Mouse (Mus musculus) A20 (cell line): Measurements from ENCODE around the gene Spag4.

Experiments used
- DNase-seq: peaks from one replicate; pipeline ENCODE4 v3.0.0-alpha.2; 2011; ENCODE audit warnings: low read depth, low spot score

The Spag4 gene

DNA sequence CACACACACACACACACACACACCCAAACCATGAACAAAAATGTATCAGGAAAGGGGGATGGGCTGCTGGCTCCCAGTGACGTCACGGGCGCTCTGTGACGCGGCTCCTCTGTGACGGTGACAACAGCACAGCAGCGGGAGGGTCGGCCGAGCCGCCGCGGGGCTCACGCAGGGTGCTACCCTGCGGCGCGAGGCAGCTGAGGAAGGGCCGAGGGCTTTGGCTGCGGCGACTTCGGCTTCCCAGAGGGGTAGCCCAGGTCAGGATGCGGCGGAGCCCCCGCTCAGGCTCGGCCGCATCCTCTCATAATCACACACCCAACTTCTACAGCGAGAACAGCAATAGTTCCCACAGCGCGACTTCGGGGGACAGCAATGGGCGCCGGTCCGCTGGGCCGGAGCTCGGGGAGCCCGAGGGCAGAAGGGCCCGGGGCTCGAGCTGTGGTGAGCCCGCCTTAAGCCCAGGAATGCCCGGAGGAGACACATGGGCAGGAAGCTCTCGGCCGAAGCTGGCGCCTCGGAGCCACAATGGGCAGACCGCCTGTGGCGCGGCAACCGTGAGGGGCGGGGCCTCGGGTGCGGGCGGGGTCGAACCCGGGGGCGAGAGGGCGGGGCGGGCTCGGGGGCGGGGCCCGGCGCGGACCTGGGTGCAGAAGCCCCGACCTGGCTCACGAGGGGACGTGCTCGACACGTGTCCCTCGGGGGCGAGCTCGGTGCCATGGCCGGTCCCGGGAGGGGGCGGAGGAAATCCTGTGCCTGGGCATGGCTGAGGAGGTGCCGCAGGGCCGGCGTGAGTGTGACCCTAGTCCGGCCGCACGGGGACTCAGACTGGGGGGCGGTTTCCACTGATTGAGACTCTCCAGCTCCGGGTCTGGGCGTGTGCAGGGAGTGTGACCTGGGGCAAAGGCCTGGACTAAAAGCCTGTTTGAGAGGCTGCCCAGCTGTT is at the start of gene Spag4:
Gene Spag4 (plus strand): TSS at position 77 of the 943 bp plus-strand sequence.
- DNase-seq = peak; percentile 91

DNA sequence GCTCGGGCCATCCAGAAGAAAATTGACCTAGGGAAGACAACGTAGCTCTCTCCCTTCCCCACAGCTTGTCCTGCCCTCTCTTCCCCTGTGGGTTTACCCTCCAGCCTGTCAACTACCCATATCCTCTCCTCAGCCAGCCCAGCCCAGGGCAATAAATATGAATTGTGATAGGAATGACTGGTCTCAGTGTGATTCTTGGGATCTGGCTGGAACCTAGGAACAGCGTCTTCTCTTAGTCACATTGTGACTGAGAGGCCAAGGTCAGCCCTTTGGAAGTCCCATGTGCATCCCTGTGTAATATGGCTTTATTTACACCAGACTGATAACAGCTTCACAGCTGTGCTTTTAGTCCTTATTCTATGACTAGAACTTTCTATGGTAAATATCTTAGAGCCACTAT is 46.9 kb upstream of the Spag4 start:
- no peak for DNase-seq

DNA sequence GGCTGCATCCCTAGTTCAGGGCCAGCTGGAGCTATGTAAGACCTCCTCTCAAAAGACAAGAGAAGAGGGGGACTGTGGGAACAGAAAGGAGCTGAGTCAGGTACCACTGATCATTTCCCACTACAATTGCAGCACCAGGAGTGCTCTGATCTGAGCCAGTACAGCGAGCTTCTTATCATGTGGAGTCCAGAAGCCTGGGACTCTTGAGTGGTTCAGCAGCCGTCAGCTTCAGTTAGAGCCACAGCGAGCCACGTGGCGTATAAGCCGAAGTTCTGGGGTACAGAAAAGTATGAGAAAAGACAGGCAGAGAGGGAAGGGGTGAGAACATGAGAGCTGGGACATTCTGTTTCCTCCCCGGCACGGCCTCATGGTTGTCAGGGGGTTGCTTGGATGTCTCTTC is 43.8 kb upstream of the Spag4 start:
- DNase-seq = no peak

DNA sequence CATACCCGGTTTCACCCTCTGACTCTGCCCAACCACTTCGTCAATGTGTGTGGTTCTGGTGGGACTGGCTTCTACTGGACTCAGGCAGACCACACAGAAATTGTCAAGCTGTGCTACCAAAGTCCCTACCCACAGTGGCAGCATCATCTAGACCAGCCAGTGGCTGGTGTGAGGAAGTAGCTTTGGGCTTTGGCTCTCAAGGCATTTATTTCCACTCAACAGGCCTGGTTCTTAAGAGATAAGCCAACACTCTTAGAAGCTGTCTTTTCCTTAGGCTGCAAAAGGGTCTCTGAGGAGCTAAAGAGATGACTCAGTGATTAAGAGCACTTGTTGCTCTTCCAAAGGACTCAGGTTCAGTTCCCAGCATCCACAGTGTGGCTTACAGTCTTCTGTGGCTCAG is 43.2 kb upstream of the Spag4 start:
- DNase-seq = no peak

DNA sequence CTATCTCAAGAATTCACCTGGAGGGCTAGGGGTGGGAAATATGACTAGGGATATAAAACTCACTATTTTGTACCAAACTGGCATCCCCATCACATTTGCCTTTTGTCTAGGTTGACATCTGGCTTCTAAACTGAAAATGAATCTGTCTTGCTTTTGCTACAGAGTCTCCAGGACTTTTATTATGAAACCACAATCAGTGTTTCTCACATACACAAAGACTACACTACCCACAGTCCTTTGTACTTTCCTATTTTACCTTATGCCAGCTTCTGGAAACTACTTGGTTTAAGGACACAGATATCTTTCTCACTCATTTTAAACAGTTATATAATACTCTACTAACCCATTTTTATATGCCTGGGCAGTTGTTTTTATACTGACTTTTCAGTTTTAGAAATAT is 39.5 kb upstream of the Spag4 start:
- peak; percentile 44 for DNase-seq

DNA sequence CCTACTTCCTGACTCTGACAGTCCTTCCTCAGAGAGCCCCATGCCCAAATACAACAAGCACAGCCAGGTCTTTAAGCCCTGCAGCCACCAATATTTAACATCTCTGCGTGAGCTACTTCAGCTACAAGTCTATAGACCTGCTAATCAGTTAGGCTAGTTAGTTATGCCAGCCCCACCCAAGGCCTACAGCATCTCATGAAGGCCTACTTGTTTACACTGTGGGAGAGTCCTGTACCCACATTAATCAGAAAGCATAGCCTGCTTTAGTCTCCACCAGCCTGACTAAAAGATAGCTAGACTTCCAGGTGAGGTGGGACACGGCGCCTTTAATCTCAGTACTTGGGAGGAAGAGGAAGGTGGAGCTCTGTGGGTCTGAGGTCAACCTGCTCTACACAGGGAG is 25.6 kb upstream of the Spag4 start:
- DNase-seq = no peak

DNA sequence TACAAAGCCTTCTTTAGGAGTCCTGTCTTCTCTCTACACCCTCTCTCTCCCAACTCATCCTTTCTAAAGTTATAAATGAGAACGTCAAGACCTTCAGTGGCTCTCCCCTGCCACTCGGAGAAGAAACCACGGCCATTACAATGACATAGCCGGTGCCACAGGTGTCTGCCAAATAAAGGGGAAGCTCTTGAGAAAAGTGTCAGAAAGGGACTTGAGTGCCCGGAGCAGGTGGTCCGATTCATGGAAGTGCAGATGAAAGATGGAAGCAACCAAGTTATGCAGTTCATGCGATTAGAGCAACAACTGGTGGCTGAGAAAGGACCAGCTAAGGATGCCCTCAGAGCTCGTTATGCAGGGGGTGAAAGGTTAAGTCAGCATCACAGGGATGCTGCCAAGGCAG is 22.1 kb upstream of the Spag4 start:
- DNase-seq = no peak

DNA sequence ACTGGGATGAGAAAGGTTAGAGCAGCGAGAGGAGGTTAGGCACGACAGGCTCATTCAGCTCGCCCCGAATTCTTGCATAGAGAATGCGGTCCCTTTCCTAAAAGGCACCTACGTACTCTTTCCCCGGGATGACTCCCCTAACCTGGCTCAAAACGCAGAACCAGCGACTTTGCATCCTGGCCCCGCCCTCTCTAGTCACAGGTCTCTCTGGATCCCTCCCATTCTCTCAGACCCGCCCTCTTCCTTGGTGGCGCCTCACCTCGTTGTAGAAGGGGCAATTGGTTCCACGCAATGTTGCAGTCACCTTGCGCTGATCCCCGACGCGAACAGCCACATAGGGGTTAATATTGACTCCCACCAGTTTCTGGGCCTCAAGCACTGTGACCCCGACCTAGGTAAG is 17.0 kb upstream of the Spag4 start:
- DNase-seq = no peak

DNA sequence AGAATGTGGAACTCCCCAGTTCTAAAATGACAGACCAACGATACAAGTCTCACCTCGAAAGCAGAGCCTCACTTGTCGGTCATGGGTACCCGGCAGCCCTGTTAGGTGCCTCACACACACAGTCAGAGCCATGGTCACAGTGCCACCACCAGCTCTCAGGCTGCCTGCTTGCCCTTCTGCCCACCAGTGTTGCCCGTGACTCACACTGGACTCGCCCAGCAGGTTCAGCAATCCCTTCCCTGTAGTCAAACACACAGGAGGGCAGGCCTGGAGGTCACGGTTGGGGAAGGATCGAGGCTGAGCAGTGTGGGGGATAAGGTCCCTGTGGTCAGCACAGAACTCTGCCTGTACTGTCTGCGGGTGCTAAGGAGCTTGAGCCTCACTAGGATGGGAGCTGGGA is 12.2 kb upstream of the Spag4 start, which contains the start of gene Fer1l4:
Gene Fer1l4 (minus strand): TSS at position 132 of the 400 bp plus-strand sequence.
- no peak for DNase-seq

DNA sequence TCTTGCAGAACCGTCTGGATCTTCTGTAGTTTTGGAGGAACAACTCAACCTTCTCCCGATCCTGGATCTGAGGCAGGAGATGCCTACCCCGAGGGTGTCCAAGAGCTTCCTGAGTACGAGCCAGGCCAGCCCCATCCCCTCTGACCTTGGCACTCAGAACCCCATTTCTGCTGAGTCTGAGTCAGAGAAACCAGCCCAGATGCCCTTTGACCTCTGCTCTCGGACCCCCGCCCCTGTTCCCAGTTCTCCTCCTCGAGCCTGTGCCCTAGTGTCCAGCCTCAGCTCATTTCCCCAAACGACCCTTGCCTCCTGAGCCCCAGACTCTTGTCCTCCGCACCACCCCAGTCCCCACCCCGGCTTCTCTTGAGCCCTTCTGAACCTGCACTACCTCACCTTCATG is 1.2 kb downstream of the Spag4 start:
- DNase-seq = no peak

DNA sequence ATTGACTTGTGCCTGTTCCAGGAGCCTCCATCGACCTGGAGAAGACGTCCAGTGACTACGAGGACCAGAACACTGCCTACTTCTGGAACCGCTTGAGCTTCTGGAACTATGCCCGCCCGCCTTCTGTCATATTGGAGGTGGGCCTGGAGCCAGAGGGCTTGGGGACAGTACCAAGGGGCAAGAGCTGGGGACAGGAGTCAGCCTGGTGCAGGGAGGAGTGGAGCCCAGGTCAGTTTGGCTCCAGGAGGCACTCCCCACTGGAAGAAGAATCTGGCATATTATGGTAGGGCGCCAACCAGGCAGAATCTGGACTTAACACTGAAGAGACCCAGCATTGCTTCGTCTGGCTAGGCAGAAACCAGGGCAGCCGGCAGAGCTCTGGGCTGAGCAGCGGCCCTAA is 2.9 kb downstream of the Spag4 start:
- DNase-seq = no peak

DNA sequence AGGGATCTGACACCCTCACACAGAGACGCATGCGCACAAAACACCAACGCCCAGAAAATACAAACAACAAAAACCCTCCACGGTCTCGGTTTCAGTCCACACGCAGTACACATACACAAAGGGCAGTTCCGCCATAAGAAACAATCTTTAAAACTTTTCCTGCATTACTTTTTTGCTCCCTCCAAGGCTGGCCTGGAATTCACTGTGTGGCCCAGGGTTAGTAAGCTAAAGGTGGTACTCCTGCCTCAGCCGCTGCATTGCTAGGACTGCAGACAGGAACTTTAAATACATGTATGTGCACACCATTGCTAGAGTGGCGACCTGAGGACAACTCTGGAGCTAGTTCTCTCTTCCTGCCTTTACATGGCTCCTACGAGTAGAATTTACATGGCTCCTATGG is 6.3 kb downstream of the Spag4 start:
- DNase-seq = no peak

DNA sequence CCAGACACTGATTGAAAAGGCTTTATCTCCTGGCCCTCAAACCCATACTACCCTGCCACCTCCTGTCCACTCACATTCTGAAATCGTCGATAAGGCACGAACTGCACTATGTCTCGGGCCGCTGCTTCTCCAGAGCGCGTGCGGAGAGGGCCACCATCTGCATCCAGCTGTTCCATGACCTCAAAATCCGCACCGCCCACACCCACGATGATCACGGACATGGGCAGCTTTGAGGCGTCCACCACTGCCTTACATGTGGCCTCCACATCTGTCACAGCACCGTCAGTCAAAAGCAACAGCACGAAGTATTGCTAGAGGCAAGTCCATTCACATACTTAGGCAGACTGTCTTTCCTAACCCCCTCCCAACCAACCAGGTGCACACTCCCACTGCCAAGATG is 8.8 kb downstream of the Spag4 start:
- DNase-seq = no peak

DNA sequence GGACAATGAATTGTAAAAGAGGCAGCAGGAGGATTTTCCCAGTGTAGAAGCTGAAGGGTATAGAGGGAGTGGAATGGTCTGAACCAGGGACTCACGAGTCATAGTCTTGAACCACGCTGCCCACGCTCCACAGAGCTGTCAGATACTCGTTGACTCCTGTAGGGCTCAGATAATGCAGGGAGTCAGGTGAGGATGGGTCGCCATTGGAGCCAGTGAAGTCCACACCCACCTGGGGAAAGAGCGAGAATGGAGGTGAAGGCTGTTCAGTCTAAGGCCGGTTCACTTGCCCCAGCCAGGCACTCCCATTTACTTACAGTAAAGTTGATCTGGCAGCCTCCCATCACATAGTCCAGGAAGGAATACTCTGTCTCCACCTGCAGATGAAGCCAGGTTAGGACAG is 12.5 kb downstream of the Spag4 start:
- DNase-seq = no peak

DNA sequence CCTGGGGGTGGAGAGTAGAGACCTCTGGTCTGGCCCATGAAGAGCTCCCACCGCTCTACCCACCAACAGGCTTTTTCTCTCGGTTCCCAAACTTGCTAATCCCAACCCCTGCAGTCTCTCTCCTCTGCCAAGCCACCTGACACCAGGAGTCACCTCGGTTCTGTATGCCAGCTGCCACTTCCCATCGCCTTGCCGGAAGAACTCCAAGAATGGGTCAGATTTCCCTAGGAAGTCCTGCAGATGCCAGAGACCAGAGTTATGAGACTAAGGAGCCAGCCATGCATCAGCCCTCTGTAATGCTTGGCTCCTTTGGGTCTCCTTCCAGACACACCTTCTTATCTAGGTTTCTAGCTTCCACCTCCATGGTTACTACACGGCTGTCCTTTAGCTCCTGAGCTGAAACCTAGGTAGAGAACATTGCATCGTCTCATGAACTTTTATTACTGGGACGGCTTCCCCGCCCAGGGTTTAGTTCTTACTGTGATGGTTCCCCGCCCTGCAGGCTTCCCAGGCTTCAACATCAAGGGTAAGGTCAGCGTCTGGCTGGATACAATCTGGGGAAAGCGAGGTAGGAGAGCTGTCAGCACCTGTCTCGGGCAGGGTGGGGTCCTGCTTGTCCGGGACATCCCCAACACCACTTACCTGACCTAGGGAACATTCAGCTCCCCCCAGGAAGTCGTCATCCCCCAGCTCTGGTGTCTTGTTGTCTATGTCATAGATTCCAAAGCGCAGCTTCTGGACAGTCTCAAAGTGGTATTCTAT is 13.6 kb downstream of the Spag4 start:
- no peak for DNase-seq

DNA sequence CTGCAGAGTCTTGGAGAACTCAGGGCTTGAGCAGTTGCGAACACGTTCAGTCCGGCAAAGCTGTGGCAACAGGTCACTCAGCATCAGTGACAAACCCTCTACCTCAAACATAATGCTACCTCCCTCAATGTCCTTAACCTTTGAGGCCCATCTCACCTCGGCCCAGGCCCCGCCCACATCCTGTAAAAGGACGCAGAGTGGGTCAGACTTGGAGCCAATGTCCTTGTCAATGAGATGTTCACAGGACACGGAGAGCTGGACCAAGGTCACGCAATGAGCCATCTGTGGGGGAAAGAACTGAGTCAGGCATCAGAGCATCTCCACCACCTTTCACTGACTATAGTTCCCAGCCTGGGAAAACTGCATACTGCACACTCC is 14.2 kb downstream of the Spag4 start:
- no peak for DNase-seq

DNA sequence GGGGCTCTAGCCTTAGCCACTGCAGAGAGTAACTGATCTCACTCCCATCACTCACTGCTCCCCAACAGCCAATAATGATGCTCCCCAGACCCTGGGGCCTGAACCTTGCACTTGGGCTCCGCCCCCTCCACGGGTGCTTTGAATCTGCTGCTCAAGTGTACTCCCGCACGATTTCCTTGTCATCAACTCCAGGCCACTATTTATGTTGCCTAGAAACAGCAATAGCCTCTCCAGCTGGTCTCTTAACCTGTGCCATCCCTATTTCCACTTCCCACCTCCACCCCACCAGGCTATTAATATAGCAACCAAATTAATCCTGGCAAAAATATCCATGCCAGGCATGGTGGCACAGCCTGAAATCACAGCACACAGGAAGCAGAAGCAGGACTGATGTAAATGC is 14.7 kb downstream of the Spag4 start:
- DNase-seq = no peak

DNA sequence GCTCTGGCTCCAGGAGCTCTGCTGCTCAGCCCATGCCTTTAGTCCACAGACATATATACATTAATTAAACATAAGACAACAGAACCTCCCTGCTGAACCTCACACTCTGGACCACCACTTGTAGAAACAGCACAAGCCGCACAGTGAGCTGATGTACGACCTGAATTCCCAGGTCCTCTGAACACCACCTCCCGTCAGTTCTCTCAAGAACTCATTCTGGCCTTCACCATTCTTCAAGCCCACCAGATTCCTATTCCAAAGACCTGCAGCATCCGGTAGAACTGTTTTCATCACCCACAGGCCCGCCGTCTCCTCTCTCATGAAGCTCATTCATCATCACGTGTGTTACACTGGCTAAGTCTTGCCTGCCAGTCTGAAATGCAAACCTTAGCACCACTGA is 15.4 kb downstream of the Spag4 start:
- DNase-seq = no peak

DNA sequence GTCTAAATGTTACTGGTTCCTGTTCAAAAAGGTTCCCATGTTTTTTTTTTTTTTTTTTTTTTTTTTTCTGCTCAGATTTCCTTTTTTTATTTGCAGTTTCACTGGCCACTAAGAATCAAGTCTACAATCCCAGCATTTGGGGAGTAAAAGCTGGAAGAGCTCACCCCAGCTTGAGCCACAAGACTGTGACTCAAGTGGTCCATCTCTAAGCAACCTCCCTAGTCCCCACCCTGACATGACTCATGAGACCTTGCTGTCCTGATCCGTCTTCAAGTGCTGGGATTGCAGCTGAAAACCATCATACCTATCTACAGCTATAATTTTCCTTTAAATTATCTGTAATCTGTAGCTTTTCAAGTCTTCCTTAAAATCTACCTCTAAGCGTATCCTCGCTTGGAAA is 19.6 kb downstream of the Spag4 start:
- DNase-seq = no peak

DNA sequence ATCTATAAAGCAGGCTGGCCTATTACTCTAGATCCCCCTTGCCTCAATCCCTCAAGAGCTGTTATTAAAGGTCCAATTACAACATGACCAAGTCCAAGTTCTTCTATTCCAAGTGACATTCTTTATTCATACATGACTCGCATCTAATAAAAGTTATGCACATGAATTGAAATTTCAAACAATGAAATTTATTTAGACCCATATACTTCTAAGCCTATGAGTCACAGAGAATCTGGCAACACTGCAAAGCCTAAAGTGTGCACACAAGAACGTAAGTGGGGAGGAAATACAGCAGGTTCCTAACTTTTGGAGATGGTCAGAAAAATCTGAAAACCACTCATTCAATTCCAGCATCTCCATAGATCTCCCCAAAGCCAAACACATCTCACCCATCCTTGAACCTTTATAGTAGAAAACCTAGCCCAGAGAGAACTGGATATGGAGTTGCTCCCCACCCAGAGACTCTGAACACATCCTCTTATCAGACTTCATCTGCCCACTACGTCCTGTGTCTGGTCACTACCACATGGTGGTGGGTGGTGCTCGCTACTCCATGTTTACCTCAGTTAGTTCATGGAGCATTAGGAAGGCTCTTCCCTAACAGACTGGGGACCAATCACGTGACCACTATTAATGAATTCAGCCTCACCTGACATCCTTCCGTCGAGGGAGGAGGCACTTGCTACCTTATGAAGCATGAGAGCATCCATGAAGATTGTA is 22.6 kb downstream of the Spag4 start:
- no peak for DNase-seq

DNA sequence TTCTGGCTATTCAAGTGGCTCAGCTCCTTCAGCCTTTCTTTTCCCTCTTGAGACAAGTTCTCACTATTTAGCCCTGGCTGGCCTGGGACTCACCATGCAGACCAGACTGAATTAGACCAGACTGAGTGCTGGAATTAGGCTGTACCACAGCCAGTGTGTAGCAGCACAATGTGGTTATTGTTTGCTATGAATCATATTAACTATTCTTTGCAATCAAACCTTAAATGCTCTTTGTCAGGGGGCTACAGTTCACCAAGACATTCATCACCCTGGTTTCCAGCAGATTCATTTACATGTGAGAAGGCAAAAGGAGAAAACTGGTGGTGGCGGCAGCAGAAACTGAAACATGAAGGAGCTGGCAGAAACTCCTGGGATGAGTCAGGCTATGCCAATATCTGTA is 24.8 kb downstream of the Spag4 start:
- no peak for DNase-seq

DNA sequence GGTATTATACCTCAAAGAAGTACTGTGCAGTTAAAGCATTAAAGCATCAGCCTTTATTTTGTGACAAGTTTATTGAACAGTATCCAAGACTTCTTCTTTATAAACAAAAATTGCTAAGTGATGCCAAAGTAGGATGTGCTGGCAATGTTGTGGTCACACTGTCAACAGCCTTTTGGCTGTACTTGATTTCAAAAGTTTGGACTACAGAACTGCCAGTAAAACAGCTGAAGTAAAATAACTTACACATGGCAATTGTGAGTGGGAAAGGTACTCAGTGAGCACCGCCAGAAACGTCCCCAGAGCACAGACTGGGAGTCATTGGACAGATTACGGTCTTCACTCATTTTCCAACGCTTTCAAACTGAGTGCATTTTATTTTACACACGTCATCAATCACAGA is 27.0 kb downstream of the Spag4 start:
- DNase-seq = no peak
